Mouse (Mus musculus) midbrain, embryonic 13.5 days (tissue): Measurements from ENCODE around the gene Rap1gap2. TPM values are rescaled to one million over a fixed set of nuclear protein-coding genes. Genes with fewer than 3 reads are reported as not detected.

ENCODE experiments used
- ATAC-seq: fragments of 200-750 bp; cut with Nextera tagmentation; 2 replicates; pipeline ENCODE4 v1.8.0; 2017; ENCODE audit warnings: mild to moderate bottlenecking, moderate TSS enrichment, moderate library complexity
- H3K27ac ChIP-seq: fragments of 300-500 bp; sonication (generic); 2 replicates; pipeline ENCODE4 v1.5.1; 2015; ENCODE audit warnings: inconsistent platforms, mild to moderate bottlenecking, moderate library complexity
- H3K27me3 ChIP-seq: fragments of 300-500 bp; sonication (generic); 2 replicates; pipeline ENCODE4 v1.6.1; 2015; ENCODE audit warnings: mild to moderate bottlenecking, inconsistent platforms
- H3K36me3 ChIP-seq: fragments of 300-500 bp; sonication (generic); 2 replicates; pipeline ENCODE4 v1.6.1; 2015; ENCODE audit warnings: mild to moderate bottlenecking, inconsistent platforms
- H3K4me1 ChIP-seq: fragments of 300-500 bp; sonication (generic); replicated peaks from 2 replicates; pipeline ENCODE4 v1.6.1; 2015; ENCODE audit warnings: inconsistent platforms
- H3K4me2 ChIP-seq: fragments of 300-500 bp; sonication (generic); replicated peaks from 2 replicates; pipeline ENCODE4 v1.6.1; 2015; ENCODE audit warnings: moderate library complexity, mild to moderate bottlenecking, inconsistent platforms
- H3K4me3 ChIP-seq: fragments of 300-500 bp; sonication (generic); replicated peaks from 2 replicates; pipeline ENCODE4 v1.5.1; 2015; ENCODE audit warnings: mild to moderate bottlenecking, inconsistent platforms
- H3K9ac ChIP-seq: fragments of 300-500 bp; sonication (generic); replicated peaks from 2 replicates; pipeline ENCODE4 v1.6.1; 2015; ENCODE audit warnings: mild to moderate bottlenecking, inconsistent platforms
- H3K9me3 ChIP-seq: fragments of 300-500 bp; sonication (generic); 2 replicates; pipeline ENCODE4 v1.6.1; 2016; ENCODE audit warnings: mild to moderate bottlenecking, inconsistent platforms
- WGBS: fragments of 180-500 bp; shearing (Covaris S2); methylation state at CpG from one replicate; pipeline ENCODE4 v1.1.7; 2015; 5-methylcytosine and 5-hydroxymethylcytosine counted together
- polyA plus RNA-seq: library from polyadenylated mRNA; unstranded; fragments of >200 nt; fragmentation: Nextera tagmentation; extraction: Ambion mirVana; gene quantifications from 2 replicates; pipeline ENCODE4 v1.2.1, GENCODE M21; 2015

The Rap1gap2 gene
- polyA plus RNA-seq, 1 experiment from 2014 or later = 7.3 TPM

- ATAC-seq = no peak; the same call in 1 of the 2 replicates
- WGBS = 8% methylated on average over 9 of the region's 9 CpGs
- peaks cover 19% of the 10 kb centered on the region for H3K4me1 ChIP-seq
- peak overlapping the region; percentile 95 for H3K27ac ChIP-seq
- peak overlapping the region; percentile 92 for H3K9ac ChIP-seq
- peak overlapping the region; percentile 85 for H3K4me2 ChIP-seq
- peaks cover 25% of the 10 kb centered on the region for H3K27me3 ChIP-seq
- H3K4me3 ChIP-seq = peak overlapping the region; percentile 71
- H3K36me3 ChIP-seq = no peaks in the 10 kb centered on the region
- H3K9me3 ChIP-seq = no peaks in the 10 kb centered on the region
Measured at GRCm38 (mm10) chr11:74638791-74639411, 28.2 kb upstream of the Rap1gap2 start.

GRCm38 (mm10) chr11:74637971-74638790 lies 27.5 kb upstream of the Rap1gap2 start:
- peak; percentile 92 for ATAC-seq
- Histone ChIP-seq H3K9me3 (no peaks in the 10 kb centered on the region), H3K4me2 (peak overlapping the region; percentile 85), H3K36me3 (no peaks in the 10 kb centered on the region), H3K27me3 (peaks cover 25% of the 10 kb centered on the region), H3K27ac (peak overlapping the region; percentile 95), H3K4me3 (peak overlapping the region; percentile 71), H3K9ac (peak overlapping the region; percentile 92), H3K4me1 (peaks cover 19% of the 10 kb centered on the region)
- WGBS = 1% methylated on average over 83 of the region's 86 CpGs

GRCm38 (mm10) chr11:74637486-74637885 lies 26.8 kb upstream of the Rap1gap2 start:
- WGBS = 17% methylated on average over 8 of the region's 8 CpGs
- Histone ChIP-seq H3K4me2 (peak overlapping the region; percentile 85), H3K27ac (peak overlapping the region; percentile 95), H3K9ac (peak overlapping the region; percentile 92), H3K36me3 (no peaks in the 10 kb centered on the region), H3K9me3 (no peaks in the 10 kb centered on the region), H3K4me3 (peak overlapping the region; percentile 71), H3K27me3 (peaks cover 25% of the 10 kb centered on the region), H3K4me1 (peaks cover 19% of the 10 kb centered on the region)
- ATAC-seq = peak; percentile 19; the same call in 1 of the 2 replicates

- H3K36me3 ChIP-seq = no peaks in the 10 kb centered on the region
- H3K4me2 ChIP-seq = no peak overlapping the region
- peaks cover 22% of the 10 kb centered on the region for H3K4me1 ChIP-seq
- no peaks in the 10 kb centered on the region for H3K9me3 ChIP-seq
- peaks cover 12% of the 10 kb centered on the region for H3K27me3 ChIP-seq
- H3K4me3 ChIP-seq = no peak overlapping the region
- H3K9ac ChIP-seq = no peak overlapping the region
- ATAC-seq = no peak
- H3K27ac ChIP-seq = no peak overlapping the region
- WGBS = 64% methylated on average over 5 of the region's 5 CpGs
Measured at GRCm38 (mm10) chr11:74634490-74635275, 24.0 kb upstream of the Rap1gap2 start.

- 68% methylated on average over 7 of the region's 7 CpGs for WGBS
- Histone ChIP-seq H3K27me3 (peaks cover 9% of the 10 kb centered on the region), H3K4me1 (peaks cover 8% of the 10 kb centered on the region), H3K27ac (no peak overlapping the region), H3K4me2 (no peak overlapping the region), H3K9ac (no peak overlapping the region), H3K4me3 (no peak overlapping the region), H3K36me3 (no peaks in the 10 kb centered on the region), H3K9me3 (no peaks in the 10 kb centered on the region)
- no peak for ATAC-seq
Measured at GRCm38 (mm10) chr11:74631880-74632789, 21.4 kb upstream of the Rap1gap2 start.

GRCm38 (mm10) chr11:74627481-74627880 lies 16.8 kb upstream of the Rap1gap2 start:
- H3K9me3 ChIP-seq = no peaks in the 10 kb centered on the region
- ATAC-seq = no peak
- no peaks in the 10 kb centered on the region for H3K36me3 ChIP-seq
- H3K27me3 ChIP-seq = no peaks in the 10 kb centered on the region
- H3K27ac ChIP-seq = no peak overlapping the region
- H3K4me1 ChIP-seq = 0 out of 2 replicates have a peak, but pooled peaks cover 5% of the 10 kb centered on the region
- no peak overlapping the region for H3K4me3 ChIP-seq
- WGBS = 67% methylated on average over 3 of the region's 3 CpGs
- H3K9ac ChIP-seq = no peak overlapping the region
- H3K4me2 ChIP-seq = no peak overlapping the region

GRCm38 (mm10) chr11:74625333-74625732 lies 14.6 kb upstream of the Rap1gap2 start:
- H3K27me3 ChIP-seq = peaks cover 12% of the 10 kb centered on the region
- H3K9ac ChIP-seq = no peak overlapping the region
- no peak for ATAC-seq
- H3K4me1 ChIP-seq = peaks cover 7% of the 10 kb centered on the region; the same call in 1 of the 2 replicates
- no peaks in the 10 kb centered on the region for H3K36me3 ChIP-seq
- no peak overlapping the region for H3K4me2 ChIP-seq
- no peak overlapping the region for H3K4me3 ChIP-seq
- H3K27ac ChIP-seq = no peak overlapping the region
- H3K9me3 ChIP-seq = no peaks in the 10 kb centered on the region

- Histone ChIP-seq H3K27me3 (peaks cover 17% of the 10 kb centered on the region), H3K9me3 (no peaks in the 10 kb centered on the region), H3K4me1 (peaks cover 10% of the 10 kb centered on the region), H3K4me2 (no peak overlapping the region), H3K4me3 (no peak overlapping the region), H3K27ac (no peak overlapping the region), H3K9ac (no peak overlapping the region), H3K36me3 (no peaks in the 10 kb centered on the region)
- WGBS = 82% methylated on average over 6 of the region's 6 CpGs
- ATAC-seq = no peak
Measured at GRCm38 (mm10) chr11:74623693-74624092, 13.0 kb upstream of the Rap1gap2 start.

- Histone ChIP-seq H3K27me3 (peaks cover 23% of the 10 kb centered on the region), H3K4me1 (peaks cover 10% of the 10 kb centered on the region), H3K27ac (no peak overlapping the region), H3K9ac (no peak overlapping the region), H3K36me3 (no peaks in the 10 kb centered on the region), H3K9me3 (no peaks in the 10 kb centered on the region), H3K4me3 (no peak overlapping the region), H3K4me2 (no peak overlapping the region)
- 80% methylated on average over 8 of the region's 8 CpGs for WGBS
- ATAC-seq = no peak
Measured at GRCm38 (mm10) chr11:74621974-74622669, 11.4 kb upstream of the Rap1gap2 start.

- WGBS = 2% methylated on average over 16 of the region's 16 CpGs
- H3K4me1 ChIP-seq = peaks cover 10% of the 10 kb centered on the region
- no peak overlapping the region for H3K27ac ChIP-seq
- H3K9me3 ChIP-seq = no peaks in the 10 kb centered on the region
- peak overlapping the region; percentile 80 for H3K9ac ChIP-seq
- H3K27me3 ChIP-seq = peaks cover 32% of the 10 kb centered on the region
- no peak for ATAC-seq
- no peaks in the 10 kb centered on the region for H3K36me3 ChIP-seq
- H3K4me3 ChIP-seq = peak overlapping the region; percentile 71
- H3K4me2 ChIP-seq = peak overlapping the region; percentile 79
Measured at GRCm38 (mm10) chr11:74619956-74620300, 9.2 kb upstream of the Rap1gap2 start.
